Mouse (Mus musculus): ENCODE results near the gene Tsc22d1. TPM values are rescaled to one million over a fixed set of nuclear protein-coding genes. Genes with fewer than 3 reads are reported as not detected.
A peak's percentile ranks its signal among the peaks of the same experiment; 100 is the strongest.

Gene Tsc22d1
- polyA plus RNA-seq, 1 experiment from 2014 or later, result 821 TPM

DNA sequence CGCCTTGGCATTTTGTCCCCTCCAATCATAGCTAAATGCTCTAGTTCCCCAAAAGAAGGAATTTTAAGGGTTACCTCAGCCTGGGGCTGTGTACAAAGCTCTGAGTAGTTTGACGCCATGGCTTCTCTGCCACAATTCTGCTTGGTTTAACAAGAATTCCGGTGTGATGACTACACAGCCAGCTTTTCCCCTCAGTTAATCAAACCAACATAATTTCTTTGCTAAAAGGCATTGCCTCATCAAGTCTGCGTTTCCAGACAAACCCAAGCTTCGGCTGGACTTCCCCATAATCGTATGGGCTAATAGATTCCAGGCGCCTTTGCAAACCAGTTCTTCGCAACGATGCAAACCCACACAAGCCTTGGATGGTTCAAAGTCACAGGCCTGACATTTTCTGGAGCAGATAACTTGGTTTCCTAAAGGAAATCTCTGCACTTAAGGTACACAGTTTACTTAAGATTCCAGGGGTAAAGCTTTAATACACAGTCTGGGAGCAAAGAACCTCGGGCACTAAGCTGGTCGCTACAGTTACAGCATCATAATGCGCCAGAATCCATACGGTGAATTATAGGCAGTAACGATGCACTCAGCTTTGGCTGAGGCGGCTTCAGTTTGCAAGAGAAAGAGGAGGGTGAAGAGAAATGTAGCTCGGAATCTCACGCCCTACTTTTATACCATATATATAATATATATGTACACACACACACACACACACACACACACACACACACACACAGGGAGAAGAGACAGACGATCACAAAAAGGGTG is 140.7 kb downstream of the Tsc22d1 start:
- H3K36me3 ChIP-seq, result no peaks in the 10 kb centered on the region
- 51% methylated on average over 18 of the region's 18 CpGs for WGBS
- H3K27me3 ChIP-seq, result no peaks in the 10 kb centered on the region; the same call in 1 of the 2 replicates
- H3K4me1 ChIP-seq (replicated peaks), result peaks cover 38% of the 10 kb centered on the region
- ATAC-seq (ENCODE audit: low read depth), result peak; percentile 41
- peak overlapping the region; percentile 84 for H3K4me2 ChIP-seq
- H3K4me3 ChIP-seq, result peak overlapping the region; percentile 75
- peak overlapping the region; percentile 92 for H3K27ac ChIP-seq (replicated peaks)
- no peaks in the 10 kb centered on the region for H3K9me3 ChIP-seq
- peak overlapping the region; percentile 96 for H3K9ac ChIP-seq

DNA sequence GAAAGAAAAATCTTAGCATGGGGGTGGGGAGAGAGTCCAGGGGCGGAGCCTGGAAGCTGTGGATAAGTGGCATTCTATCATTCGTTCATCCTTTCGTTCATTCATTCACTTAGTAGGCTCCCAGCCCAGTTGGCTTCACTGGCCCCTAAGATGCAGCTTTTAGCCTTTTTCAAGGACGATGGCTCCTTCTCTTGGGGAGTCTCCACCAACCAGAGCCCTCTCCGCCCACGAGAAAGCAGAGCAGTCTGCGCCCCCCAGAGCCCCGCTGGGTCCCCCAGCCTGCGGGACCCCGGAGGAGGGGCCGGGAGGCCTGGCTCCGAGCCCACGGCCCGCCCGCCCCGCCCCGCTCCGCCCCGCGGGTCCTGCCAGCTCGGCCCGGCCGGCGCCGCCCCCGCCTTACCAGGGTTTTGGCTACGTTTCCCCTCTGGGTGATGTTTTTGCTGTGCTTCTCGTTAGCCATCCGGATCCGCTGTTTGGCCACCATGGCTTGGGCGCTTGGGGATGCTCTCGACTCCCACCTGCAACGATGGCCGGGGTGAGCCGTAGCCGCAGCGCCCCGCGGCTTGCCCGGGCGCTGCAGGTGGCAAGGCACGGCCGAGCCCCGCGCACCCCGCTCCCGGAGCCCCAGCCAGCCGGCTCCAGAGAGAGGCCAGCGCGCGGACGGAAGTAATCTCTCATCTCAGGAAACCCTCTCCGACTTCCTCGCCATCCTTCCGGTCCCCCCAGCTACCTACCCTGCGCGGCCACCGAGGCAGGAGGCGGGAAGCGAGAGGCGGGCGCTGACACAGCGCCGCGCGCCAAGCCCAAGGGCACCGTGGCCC is 141.5 kb downstream of the Tsc22d1 start:
- Histone ChIP-seq H3K9ac (peak overlapping the region; percentile 96), H3K27me3 (no peaks in the 10 kb centered on the region; the same call in 1 of the 2 replicates), H3K9me3 (no peaks in the 10 kb centered on the region), H3K4me1 (replicated peaks) (peaks cover 38% of the 10 kb centered on the region), H3K36me3 (no peaks in the 10 kb centered on the region), H3K27ac (replicated peaks) (peak overlapping the region; percentile 92), H3K4me2 (peak overlapping the region; percentile 84), H3K4me3 (peak overlapping the region; percentile 75)
- under 1% methylated on average over 67 of the region's 67 CpGs for WGBS
- ATAC-seq (ENCODE audit: low read depth), result peak; percentile 84

DNA sequence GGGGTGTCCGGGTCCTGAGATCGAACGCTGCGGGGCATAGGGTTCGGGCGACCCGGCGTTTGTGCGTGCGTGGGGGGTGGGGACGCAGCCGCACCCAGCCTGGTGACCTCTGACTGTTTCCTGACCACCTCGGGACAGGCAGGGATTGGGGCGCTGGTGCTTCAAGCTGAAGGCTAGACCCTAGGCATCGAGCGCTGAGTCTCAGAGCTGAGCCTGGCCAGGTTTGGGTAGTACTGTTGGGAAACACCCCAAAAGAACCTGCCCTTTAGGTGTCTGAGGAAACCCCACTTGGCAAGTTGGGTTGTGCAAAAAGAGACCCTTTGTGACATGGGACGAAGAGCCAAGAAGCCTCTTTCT is 142.1 kb downstream of the Tsc22d1 start, which contains the start of gene Serp2:
Serp2 (minus strand) TSS at position 38 of the 357 bp plus-strand sequence.
- Histone ChIP-seq H3K36me3 (no peaks in the 10 kb centered on the region), H3K4me1 (replicated peaks) (peaks cover 38% of the 10 kb centered on the region), H3K9ac (peak within 1 kb of the TSS; percentile 96), H3K27me3 (no peaks in the 10 kb centered on the region; the same call in 1 of the 2 replicates), H3K27ac (replicated peaks) (peak within 1 kb of the TSS; percentile 92), H3K4me2 (peak within 1 kb of the TSS; percentile 84), H3K9me3 (no peaks in the 10 kb centered on the region), H3K4me3 (peak within 1 kb of the TSS; percentile 75)
- 10% methylated on average over 17 of the region's 17 CpGs for WGBS
- ATAC-seq (ENCODE audit: low read depth), result peak; percentile 13; the same call in 1 of the 2 replicates

Other genes with a start within 250 kb of the Tsc22d1 start
- gene Serp2, start 141.9 kb downstream of the Tsc22d1 start, polyA plus RNA-seq (2015; fragmentation: Nextera tagmentation; extraction: Ambion mirVana), result 129 and 142 TPM in 2 replicates